Mouse (Mus musculus) CD4-positive, CD25-positive, alpha-beta regulatory T cell, adult 2 months (primary cell): ENCODE measurements around the gene Amigo1.
A peak's percentile ranks its signal among the peaks of the same experiment; 100 is the strongest.

Source experiments
- DNase-seq: peaks from one replicate; pipeline ENCODE4 v3.0.0-alpha.2; 2012; ENCODE audit warnings: low read depth, low spot score

The Amigo1 gene

GRCm38 (mm10) chr3:108186098-108187047 is at the start of gene Amigo1:
TSS of gene Amigo1 (plus strand) at chr3:108186335.
- peak; percentile 70 for DNase-seq

GRCm38 (mm10) chr3:108139113-108139512 is 47.0 kb upstream of the Amigo1 start:
- no peak for DNase-seq

GRCm38 (mm10) chr3:108140786-108141185 is 45.3 kb upstream of the Amigo1 start:
- peak; percentile 34 for DNase-seq

- DNase-seq, result peak; percentile 97
Observed at GRCm38 (mm10) chr3:108145534-108146445, 40.3 kb upstream of the Amigo1 start, which contains the start of gene Gnai3. TSS of gene Gnai3 (minus strand) at chr3:108146146.

- DNase-seq, result no peak
Observed at GRCm38 (mm10) chr3:108146671-108147070, 39.5 kb upstream of the Amigo1 start.

GRCm38 (mm10) chr3:108147386-108148235 is 38.5 kb upstream of the Amigo1 start:
- DNase-seq, result peak; percentile 95

- no peak for DNase-seq
Observed at GRCm38 (mm10) chr3:108152290-108152689, 33.8 kb upstream of the Amigo1 start.

- no peak for DNase-seq
Observed at GRCm38 (mm10) chr3:108154656-108155055, 31.5 kb upstream of the Amigo1 start, which contains the start of gene Gpr61. TSS of gene Gpr61 (minus strand) at chr3:108154882.

GRCm38 (mm10) chr3:108158383-108159037 is 27.6 kb upstream of the Amigo1 start:
- no peak for DNase-seq

- no peak for DNase-seq
Observed at GRCm38 (mm10) chr3:108164091-108164490, 22.0 kb upstream of the Amigo1 start.

GRCm38 (mm10) chr3:108164807-108165206 is 21.3 kb upstream of the Amigo1 start:
- DNase-seq, result peak; percentile 85

- no peak for DNase-seq
Observed at GRCm38 (mm10) chr3:108165532-108166315, 20.4 kb upstream of the Amigo1 start.

- DNase-seq, result no peak
Observed at GRCm38 (mm10) chr3:108166486-108167211, 19.5 kb upstream of the Amigo1 start.

GRCm38 (mm10) chr3:108167499-108167898 is 18.6 kb upstream of the Amigo1 start:
- no peak for DNase-seq

GRCm38 (mm10) chr3:108169199-108169598 is 16.9 kb upstream of the Amigo1 start:
- DNase-seq, result no peak

GRCm38 (mm10) chr3:108174672-108175531 is 11.2 kb upstream of the Amigo1 start:
- DNase-seq, result no peak

GRCm38 (mm10) chr3:108178756-108179715 is 7.1 kb upstream of the Amigo1 start:
- DNase-seq, result no peak
